Mouse (Mus musculus) telencephalon, adult 2 months (tissue): Measurements from ENCODE around the gene Ccdc15.
"Not testable (repeated sequence)": the region's sequence is repeated elsewhere in the genome, so short reads cannot be mapped to it uniquely, and the experiment has no call there.

Experiments used
- DNase-seq: peaks from one replicate; pipeline ENCODE4 v3.0.0-alpha.2; 2011; ENCODE audit warnings: low read depth, low spot score

The Ccdc15 gene

DNA sequence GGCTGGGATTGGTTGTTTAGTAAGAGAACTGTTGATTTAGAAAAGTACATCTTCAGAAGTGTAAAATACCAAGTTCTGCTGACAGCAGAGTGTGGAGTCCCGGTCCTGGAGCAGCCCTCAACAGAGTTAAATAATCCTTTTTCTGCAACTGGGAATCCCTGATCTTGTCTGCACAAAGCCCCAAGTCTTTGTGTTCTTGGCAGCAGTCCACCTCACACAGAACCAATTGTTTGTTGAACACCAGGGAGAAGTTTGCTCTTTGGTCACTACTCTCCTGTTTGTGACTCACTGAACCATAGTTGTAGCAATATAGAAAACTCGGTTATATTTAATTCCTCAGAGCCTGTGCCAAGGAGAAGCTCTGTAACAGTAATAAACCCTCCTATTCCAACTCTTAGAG, 3.0 kb upstream of the Ccdc15 start:
- DNase-seq: no peak

DNA sequence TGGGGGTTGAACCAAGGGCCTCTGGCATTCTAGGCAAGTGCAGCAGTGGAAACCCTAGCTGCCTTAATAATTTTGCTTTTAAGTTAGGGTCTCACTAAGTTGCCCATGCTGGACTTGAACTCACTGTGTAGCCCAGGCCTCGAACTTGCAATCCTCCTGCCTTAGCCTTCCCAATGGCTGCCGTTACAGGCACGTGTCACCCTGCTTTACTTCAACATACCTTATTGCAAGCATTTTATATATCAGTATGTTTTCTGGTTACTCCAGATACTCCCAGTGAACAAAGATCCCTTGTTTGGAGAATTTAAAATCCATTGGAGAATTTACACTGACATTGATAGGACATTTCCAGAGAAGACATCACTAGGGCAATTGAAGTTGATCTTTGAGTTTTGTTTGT, 818 bp upstream of the Ccdc15 start:
- no peak for DNase-seq

DNA sequence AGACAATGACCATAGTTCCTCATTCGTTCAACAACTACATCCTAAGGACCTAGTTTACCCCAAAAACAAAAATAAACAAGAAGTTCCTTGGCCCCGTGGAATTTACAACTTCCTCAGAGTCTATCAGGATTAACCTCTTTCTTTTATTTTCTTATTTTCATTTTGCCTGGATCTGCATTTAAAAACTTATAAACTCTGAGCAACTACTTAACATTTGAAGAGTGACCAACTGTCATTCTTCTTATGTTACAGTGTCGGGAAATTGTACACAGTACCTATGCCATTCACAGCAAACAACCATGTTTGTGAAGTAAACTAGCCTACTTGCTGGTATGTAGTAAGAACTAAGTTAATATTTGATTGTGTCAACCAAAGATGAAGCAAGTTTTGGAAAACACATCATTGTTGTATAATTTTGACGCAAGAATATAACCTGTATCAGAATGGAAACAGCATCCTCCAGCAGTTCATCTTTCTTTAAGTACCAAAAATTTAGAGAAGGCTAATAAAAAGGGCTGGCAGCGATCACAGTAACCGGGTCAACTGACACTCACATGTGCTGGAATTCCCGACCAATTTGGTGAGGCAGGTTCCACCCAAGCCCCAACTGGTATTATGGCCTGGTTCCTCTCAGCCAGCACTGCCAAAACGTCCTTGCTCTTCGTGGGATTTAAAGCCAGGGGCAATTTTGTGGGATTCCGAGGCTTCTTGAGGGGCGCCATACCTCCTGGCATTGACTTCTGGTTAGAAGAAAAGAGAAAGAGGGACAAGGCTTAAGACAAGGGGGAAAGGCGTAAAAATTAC, 846 bp downstream of the Ccdc15 start:
- no peak for DNase-seq

DNA sequence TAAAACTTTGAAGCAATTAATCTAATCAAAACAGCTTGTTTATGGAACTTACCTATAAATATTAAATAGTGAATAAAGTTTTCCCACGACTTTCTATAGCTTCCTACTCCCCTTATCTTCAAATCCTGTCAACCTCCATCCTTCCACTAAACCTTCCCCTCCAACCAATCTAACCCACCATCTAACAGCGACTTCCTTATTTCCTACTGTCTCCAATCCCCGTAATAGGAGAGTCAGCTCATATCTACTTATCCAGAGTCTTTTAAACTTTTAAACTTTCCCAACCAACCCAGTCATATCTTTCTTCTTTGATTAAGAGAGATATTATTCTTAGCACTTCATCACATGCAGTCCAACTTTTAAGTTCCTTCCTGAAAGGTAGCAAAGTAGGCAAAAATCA, 2.8 kb downstream of the Ccdc15 start:
- no peak for DNase-seq

DNA sequence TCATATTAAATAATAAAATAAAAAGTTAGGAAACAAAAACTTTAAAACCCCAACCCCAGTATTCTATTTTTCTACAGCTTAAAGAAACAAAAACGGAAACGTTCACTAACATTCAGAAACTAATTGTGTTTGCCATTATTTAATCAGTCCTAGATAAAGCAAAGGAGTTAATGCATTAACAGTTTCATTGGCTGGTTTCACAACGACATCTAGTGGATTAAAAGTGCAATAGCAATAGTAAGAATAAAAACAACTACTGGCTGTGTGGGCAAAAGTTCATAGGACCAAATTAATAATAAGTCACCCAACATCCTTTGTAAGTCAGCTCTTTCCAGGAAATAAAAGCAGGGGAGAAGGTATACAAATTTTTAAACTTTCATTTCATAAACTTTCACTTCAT, 18.8 kb downstream of the Ccdc15 start:
- no peak for DNase-seq

DNA sequence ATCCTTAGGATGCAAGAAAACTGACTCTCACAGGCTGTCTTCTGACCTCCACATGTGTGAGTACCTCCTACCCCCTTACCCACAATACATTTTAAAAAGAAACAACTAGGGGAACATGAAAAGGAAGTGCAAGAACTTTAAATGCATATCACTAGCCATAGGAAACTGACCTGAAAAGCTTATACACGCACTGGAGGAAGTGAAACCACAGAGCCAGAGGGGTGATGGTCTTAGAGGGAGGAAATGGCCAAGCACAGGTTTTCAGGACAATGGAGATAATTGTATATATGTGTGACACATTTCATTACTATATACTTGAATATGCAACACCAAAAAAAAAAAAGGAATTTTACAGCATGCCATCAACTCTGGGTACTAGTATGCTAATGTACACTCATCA, 46.5 kb downstream of the Ccdc15 start:
- DNase-seq: no peak

DNA sequence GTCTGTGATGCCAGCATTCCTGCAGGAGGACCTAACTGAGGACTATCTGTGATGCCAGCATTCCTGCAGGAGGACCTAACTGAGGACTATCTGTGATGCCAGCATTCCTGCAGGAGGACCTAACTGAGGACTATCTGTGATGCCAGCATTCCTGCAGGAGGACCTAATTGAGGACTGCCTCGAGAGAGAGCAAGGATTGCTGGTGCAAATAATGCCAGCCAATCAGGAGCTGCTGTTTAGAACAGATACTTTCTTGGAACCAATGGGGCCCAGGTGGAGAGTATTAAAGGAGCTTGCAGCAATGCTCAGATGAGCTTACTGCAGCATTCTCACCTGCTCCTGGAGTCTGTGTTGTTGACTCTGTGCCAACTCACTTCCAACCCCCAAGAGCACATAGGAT, 47.7 kb downstream of the Ccdc15 start:
- not testable (repeated sequence) for DNase-seq

DNA sequence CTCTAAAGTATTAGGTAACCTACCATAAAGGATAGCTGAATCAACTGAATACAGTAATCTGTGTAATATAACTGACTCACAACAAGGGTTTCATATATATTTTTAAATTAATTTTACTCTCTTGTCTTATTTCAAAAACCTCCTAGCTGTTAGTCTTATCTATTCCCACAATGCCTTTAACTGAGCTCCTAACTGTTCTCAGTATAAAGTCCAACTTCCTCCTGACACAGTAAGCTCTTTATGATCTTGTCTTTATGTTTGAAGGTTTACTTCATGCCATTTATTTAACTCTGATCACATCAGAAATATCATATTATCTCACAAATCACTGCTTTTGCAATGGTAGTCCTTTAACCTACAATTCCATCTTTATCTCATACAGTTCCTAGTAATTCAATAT, 52.6 kb downstream of the Ccdc15 start:
- no peak for DNase-seq

DNA sequence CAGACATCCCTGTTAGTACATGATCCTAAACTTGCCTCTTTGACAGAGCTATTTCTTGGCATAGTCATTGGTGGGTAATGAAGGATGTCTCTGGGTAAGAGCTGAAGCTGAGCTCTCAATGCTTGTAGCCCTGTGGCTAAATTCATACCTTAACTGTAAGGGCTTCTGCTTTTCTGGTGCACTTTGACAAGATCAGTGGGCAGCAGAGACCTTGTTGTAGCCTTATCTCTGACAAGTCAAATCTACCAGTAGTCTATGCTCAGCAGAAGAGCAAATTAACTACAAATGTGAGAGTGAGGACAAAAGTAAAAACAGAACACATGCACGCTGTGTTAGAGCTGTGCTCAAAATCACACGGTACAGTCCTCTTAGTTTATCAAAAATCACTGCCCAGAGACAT, 81.6 kb downstream of the Ccdc15 start:
- DNase-seq: no peak

DNA sequence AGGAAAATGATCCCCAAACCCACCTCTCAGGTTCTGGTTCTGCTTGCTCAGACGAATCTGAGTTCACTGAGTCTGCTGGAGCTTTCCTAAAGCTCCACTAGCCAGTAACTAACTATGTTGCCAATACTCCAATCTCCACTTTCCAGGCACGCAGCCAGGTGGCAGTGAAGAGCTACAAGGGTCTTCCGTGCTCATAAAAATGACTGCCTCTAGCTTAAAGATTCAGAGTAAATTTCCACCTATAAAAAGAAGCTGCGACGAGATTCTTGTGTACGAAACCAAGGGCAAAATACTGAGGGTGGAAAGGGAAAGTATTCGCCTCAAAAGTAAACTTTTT, 92.4 kb downstream of the Ccdc15 start:
- no peak for DNase-seq

DNA sequence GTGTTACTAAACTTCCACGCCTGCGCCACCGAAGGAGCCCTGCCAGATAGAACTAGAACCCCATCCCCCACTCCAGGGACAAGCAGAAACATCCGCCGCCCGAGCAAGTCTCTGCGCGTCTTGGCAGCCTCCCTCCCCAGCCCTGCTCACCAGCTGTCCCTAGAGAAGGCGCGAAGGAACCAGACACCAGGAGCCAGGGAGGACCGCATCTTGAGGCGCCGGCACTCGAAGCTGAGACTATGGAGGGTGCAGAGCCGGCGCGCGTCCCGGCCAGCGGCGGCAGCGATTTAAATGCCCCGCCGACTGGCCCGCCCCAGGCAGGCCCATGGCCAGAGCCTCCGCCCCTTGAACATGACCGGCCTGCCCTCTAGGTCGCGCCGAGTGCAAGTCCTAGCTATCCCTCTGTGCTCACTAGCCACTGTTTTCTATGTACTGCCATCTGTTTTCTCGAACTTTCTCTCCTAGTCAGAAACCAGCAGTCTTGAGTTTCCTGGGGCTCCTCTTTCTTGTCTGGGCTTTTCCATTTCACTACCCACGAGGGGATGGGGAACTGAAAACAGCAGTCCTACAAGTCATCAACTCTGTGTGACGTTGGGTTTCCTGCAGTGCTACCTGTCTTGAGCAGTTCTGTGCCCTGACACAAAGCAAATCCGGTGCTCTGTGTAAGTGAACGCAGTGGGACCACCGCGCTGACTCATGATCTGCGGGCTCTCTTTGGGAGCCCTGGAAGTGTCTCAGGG, 92.9 kb downstream of the Ccdc15 start, which contains the start of gene Slc37a2:
Gene Slc37a2, minus strand, starts transcription at position 590 of the 740 bp plus-strand sequence.
- peak; percentile 68 for DNase-seq

DNA sequence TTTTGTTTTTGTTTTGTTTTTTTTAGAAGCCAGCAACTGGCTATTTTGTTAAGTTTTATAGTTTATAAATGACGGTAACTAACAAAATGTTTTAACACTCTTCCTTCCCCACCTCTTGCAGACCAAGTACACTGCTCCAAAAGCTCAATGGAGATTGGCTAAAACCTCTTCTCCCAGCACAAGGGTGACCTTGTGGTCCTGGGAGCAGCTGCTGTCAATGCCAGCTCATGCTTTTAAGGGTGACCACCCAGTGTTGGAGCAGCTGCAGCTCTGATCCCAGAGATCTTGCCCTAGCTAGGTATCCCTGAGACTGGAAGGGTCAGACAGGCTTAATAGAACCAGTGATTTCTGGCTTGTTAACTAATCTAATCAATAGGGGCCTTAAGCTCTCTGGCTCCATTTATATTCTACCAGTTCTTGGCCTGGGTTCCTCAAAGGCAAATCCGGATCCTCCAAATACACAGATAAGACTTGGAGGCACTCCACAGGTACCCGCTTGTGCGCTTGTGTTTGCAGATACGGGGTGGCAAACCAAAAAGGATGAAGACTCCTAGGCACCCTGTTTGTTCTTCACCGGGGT, 93.6 kb downstream of the Ccdc15 start:
- no peak for DNase-seq

DNA sequence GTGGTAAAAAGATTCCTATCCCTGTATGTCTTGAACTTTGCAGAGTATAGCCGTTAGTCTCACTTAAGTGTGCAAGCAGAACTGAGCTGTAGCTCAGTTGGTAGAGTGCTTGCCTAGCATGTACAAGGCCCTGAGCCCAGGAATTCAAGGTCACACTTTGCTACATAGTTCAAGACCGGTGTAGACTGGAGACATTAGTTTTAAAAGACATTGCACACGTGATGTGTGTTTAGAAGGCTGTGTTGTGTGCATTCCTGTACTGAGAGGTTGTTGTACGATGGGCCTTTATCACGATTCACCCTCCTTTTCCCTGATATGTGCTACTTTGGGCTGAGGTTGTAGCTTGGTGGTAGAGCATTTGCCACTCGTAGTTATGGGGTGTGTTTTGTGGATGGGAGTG, 97.6 kb downstream of the Ccdc15 start:
- no peak for DNase-seq

DNA sequence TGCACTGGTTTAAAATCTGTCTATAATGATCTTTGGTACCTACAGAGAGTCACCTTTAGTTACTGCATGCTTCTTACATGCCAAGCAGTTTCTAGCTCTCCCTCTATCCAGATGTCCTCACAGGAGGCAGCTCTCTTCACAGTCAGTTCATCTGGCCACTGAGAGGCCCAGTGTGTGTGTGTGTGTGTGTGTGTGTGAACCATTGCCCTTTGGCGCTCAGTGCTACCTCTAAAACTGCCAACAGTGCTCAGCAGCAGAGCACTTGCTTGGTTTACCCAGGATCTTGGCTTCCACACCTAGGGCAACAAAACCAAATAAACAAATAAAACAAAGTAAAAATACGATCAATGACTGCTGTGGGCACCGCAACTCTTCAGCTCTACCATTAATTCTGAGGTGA, 98.3 kb downstream of the Ccdc15 start:
- no peak for DNase-seq

DNA sequence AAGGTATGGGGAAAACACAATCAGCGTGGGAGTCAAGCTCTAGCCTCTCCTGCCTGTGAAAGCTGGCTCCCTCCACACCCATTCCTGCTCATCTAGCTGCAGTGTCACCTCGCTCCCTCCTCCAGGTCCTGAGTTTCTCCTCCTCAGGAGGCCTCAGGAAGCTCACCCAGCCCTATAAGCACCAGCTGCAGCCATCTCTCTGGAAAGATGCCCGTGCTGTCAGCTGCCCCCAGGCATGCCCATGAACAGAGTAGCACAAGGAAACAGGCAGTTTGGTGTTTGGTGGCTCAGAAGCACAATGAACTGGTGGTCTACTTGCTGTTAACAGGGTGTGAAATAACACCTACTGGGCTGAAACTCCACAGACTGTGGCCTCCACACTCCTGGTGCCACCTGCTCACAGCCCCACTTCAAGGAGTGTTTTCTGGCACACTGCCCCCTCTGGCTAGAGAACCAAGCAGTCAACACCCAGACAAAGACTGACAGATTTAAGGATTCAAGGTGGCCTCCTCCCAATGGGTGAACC, 99.8 kb downstream of the Ccdc15 start:
- no peak for DNase-seq

DNA sequence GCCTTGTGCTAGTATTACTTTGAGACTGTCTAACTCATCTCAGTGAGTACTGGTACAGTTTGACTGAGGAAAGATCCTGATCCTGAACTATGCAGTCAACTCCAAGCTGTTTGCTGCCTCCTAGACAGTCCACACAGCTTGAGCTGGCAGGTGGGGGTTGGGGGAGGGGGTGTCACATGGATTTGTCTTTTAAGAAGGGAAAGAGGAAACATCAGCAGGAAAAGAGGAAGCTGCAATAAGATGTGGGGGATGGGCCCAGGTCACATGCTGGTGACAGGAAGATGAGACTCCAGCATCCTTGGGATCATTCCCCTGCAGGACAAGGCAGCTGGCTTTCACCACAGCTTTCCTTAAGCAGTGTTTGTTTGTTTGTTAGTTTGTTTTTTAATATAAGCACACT, 100.8 kb downstream of the Ccdc15 start:
- DNase-seq: peak; percentile 33

DNA sequence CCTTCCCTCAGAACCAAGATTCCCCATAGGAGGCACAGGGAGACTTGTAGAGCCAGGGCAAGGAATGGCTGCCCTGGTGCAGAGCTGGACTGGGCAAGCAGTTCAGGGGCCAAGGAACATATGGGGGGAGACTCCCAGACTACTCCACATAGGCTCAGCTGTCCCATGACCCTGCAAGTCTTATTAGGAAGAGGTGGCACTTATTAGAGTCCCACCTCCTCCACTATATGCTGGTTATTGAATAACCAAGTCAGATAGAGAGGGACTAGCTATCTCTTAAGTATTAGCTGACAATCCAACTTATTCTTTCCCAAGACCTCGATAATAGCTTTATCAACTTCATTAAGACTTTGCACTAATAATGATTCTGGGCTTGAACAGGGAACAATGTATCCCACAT, 102.4 kb downstream of the Ccdc15 start:
- no peak for DNase-seq

DNA sequence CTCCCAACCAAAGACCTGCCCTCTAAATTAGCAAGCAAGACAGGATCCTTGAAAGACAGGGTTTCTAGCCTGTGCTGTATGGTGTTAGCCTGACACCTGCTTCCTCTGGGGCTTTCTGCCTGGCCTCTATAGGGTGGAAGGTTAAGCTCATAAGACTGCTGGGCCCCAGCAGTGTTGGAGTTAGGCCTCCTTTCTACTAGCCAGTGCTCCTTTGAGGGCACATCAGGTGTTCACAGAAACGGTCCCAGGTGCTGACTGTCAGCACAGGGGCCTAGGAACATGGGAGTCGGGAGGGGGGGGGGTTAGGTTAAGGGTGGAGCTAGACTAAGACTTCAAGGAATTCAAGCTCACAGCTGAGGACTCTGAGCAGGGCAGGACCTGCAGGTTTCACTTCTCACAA, 102.8 kb downstream of the Ccdc15 start:
- no peak for DNase-seq

DNA sequence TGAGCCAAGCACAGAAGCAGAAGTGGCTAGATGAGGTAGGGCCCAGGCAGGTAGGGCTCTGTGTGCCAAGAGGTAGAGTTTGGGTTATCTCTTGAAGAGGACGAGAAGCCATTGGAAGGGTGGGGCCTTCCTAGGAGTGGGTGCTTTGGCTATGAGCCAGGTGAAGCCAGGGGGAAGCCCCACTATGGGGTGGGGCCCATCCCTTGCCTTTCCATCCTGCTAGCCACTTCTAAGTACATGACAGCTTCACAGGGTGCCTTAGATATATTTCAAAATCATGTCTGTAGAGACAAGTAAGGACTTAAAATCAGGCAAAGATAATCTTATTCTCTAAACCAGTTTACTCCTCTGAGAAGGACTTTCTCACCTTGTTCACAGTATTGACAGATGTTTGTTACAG, 103.6 kb downstream of the Ccdc15 start:
- no peak for DNase-seq

DNA sequence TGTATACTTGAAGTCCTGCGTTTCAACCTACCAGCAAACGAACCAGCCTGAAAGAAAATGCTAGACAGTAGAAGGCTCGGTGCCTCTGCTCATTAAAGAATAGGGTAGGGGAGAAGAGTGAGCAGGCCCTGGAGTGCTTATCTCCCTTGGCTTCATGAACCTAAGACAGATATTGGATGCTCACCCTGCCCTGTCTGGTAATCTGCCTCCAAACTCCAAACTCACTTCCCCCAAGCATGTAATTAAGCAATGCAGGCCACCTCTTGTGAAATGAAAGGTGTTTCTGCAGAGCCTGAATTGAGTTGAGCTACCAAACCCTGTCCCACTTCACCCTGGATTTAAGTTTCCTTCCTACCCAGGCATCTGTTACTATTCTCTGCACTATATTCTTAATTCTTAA, 105.5 kb downstream of the Ccdc15 start:
- no peak for DNase-seq

DNA sequence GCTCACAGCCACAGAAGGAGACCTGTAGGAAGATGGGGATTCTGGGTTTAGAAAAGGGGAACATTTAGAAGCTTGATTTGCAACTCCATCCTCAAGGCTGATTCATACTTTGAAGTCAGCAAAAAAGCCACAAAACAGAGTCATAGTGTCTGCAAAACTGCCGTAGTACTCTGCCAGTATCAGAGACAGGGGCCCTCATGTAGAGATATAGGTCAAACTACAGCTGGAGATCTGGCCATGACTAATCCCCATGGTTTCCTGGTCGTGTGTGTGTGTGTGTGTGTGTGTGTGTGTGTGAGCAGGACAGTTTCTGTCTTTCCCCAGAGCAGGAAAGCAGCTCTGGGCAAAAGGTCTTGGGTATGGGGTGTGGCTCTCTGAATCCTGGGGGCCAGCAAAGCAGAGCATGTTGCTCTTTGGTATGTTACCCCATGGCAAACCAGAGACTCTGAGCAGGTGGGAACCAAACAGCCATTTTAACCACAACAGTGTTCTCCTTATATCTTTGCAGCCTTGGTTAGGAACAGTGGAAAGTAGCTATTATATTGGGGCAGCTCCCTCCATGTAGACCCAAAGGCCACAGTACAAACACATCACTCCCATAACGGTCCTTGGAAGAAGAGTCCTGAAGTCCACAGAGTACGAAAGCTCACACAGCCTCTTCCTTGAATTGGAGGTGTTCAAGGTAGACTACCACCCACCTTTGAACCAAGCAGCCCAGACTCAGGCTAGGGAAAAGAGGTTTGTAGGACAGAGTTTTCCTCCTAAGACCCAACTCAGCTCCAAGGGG, 112.1 kb downstream of the Ccdc15 start:
- no peak for DNase-seq
